Mouse (Mus musculus): ENCODE results near the gene Sult2a3. TPM values are rescaled to one million over a fixed set of nuclear protein-coding genes. Genes with fewer than 3 reads are reported as not detected.

The Sult2a3 gene
- total RNA-seq (2023) = not detected

DNA sequence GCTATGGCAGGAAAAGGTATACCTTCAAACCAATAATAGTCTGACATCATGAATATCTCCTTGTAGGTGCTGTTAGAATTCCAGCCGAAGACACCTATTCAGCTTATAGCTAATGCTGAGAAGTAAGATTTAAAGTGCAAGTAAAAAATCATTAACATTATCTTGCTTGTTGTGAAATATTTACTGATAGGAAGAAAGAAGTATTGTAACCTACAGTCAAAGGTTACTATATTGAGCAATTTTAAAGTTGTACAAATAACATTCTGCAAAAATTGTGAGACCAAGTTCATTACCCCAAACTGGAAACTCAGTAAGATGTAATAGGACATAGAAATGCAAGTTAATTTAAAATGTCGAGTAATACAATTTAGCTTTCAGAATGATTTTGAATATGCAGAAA, at the start of gene Sult2a3:
Gene Sult2a3 (minus strand): TSS at position 101 of the 400 bp plus-strand sequence.

Other genes starting within 250 kb of the Sult2a3 start
- not detected for gene Sult2a4, start 133.4 kb downstream of the Sult2a3 start, total RNA-seq (2023)
- gene Sult2a6, start 131.8 kb upstream of the Sult2a3 start, total RNA-seq (2023) = not detected
- gene Obox8, start 210.5 kb upstream of the Sult2a3 start, total RNA-seq (2023) = not detected